Mouse (Mus musculus) CH12.LX (cell line): ENCODE results near the gene Gm2a.
A peak's percentile ranks its signal among the peaks of the same experiment; 100 is the strongest.

ENCODE experiments used
- EP300 ChIP-seq: IDR thresholded peaks from 2 replicates; pipeline ENCODE4 v1.6.1; 2011; ENCODE audit warnings: low read length, improper control_type of control experiment
- HCFC1 ChIP-seq: IDR thresholded peaks from 2 replicates; pipeline ENCODE4 v1.6.1; 2012; ENCODE audit warnings: low read depth, mild to moderate bottlenecking, inconsistent platforms, low read length, improper control_type of control experiment
- MEF2A ChIP-seq: IDR thresholded peaks from 2 replicates; pipeline ENCODE4 v1.6.1; 2014; ENCODE audit warnings: low read depth, mild to moderate bottlenecking, inconsistent platforms, low read length, improper control_type of control experiment, borderline replicate concordance
- POLR2A ChIP-seq: IDR thresholded peaks from 2 replicates; pipeline ENCODE4 v1.6.1; 2011; ENCODE audit warnings: low read depth, mild to moderate bottlenecking, improper control_type of control experiment, low read length
- TBP ChIP-seq: conservative IDR thresholded peaks from 2 replicates; pipeline ENCODE4 v1.6.1; 2011; ENCODE audit warnings: low read depth, low read length, improper control_type of control experiment
- USF1 ChIP-seq: IDR thresholded peaks from 2 replicates; pipeline ENCODE4 v1.6.1; 2014; ENCODE audit warnings: low read depth, mild to moderate bottlenecking, inconsistent platforms, low read length, improper control_type of control experiment
- ZMIZ1 ChIP-seq: IDR thresholded peaks from 2 replicates; pipeline ENCODE4 v1.6.1; 2012; ENCODE audit warnings: low read depth, mild to moderate bottlenecking, inconsistent platforms, low read length, improper control_type of control experiment

DNA sequence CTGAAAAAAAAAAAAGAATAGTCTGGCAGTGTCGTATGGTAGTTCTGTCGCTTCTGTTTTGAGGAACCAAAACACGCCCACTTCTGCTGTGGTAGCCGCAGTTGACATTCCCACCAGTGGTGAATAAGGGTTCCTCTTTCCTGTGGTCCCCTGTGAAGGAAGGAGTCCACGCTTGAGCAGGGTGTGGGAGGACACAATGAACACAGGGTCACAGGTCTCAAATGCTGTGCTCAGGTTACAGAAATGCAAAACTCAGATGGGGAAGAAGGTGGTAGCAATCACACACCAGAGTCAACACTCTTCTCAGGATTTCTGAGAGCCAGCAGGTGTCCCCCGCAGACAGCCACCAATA lies 57.1 kb downstream of the Gm2a start:
- TF ChIP-seq USF1 (no peak), POLR2A (peak; percentile 14; the same call in 1 of the 2 replicates), MEF2A (peak; percentile 47; the same call in 1 of the 2 replicates), EP300 (peak; percentile 89), ZMIZ1 (no peak), HCFC1 (no peak), TBP (0 out of 2 replicates have a peak, but pooled peaks have one; percentile 31)
